Mouse (Mus musculus): ENCODE data around the gene Apmap.

The Apmap gene

GRCm38 (mm10) chr2:150608087-150608799 lies at the start of gene Apmap:
TSS of gene Apmap (minus strand) at chr2:150608567.
- CTCF ChIA-PET, result interaction anchor here in 3 of 4 experiments (0.6 to 1.2 kb wide), 11 partner anchors 49 to 401 kb away, joined by 3 to 18 read pairs (median 3); partner anchors contain the start of gene Acss1 (in 1 of the 3)

GRCm38 (mm10) chr2:150656975-150657768 lies 48.8 kb upstream of the Apmap start:
- ChIA-PET CTCF (interaction anchor here in 2 of 4 experiments (0.6 to 1.6 kb wide), 9 partner anchors 9 to 92 kb away, joined by 3 to 12 read pairs (median 3); partner anchors contain the start of genes Acss1 (in 1 of the 2), Apmap (in 1 of the 2) and Entpd6 (in 1 of the 2)), POLR2A (interaction anchor here (0.5 to 27.4 kb wide), 62 partner anchors 6 to 1983 kb away, joined by 3 to 471 read pairs (median 5); partner anchors contain the start of genes Abhd12 (in 3 of the 4), Acss1 (in 3 of the 4), Apmap (in 2 of the 4) and Entpd6 (in 2 of the 4))

More at GRCm38 (mm10) chr2:150608087-150608799, at the start of gene Apmap:
- POLR2A ChIA-PET, result interaction anchor here in 3 of 4 experiments (0.6 to 1.5 kb wide), 26 partner anchors 17 to 296 kb away, joined by 3 to 53 read pairs (median 3); partner anchors contain the start of genes Acss1 (in 3 of the 3), 3300002I08Rik (in 1 of the 3) and Abhd12 (in 1 of the 3)

- ChIA-PET POLR2A (interaction anchor here (0.5 to 27.4 kb wide), 42 partner anchors 5 to 1985 kb away, joined by 3 to 471 read pairs (median 8); partner anchors contain the start of genes Acss1 (in 3 of the 4), Apmap (in 1 of the 4) and Entpd6 (in 1 of the 4)), CTCF (interaction anchor here (0.6 to 1.5 kb wide), 4 partner anchors 12 to 275 kb away, joined by 3 to 16 read pairs (median 4); partner anchors contain the start of genes Acss1 (in 1 of the 4) and Entpd6 (in 1 of the 4))
Observed at GRCm38 (mm10) chr2:150656112-150656511, 47.7 kb upstream of the Apmap start.

GRCm38 (mm10) chr2:150655290-150655689 lies 46.9 kb upstream of the Apmap start:
- ChIA-PET POLR2A (interaction anchor here in 3 of 4 experiments (1.0 to 27.4 kb wide), 10 partner anchors 4 to 47 kb away, joined by 3 to 471 read pairs (median 56); partner anchors contain the start of genes Acss1 (in 3 of the 3) and Apmap (in 1 of the 3)), CTCF (interaction anchor here in 2 of 4 experiments (0.5 to 0.8 kb wide), 2 partner anchors 94 to 866 kb away, joined by 3 to 5 read pairs; partner anchors contain the start of gene Entpd6 (in 1 of the 2))

- CTCF ChIA-PET, result no interaction called here
Observed at GRCm38 (mm10) chr2:150654814-150655213, 46.4 kb upstream of the Apmap start.

GRCm38 (mm10) chr2:150651366-150651765 lies 43.0 kb upstream of the Apmap start:
- POLR2A ChIA-PET, result interaction anchor here in 3 of 4 experiments (1.0 to 27.4 kb wide), 9 partner anchors 9 to 388 kb away, joined by 3 to 471 read pairs (median 8); partner anchors contain the start of genes Acss1 (in 3 of the 3), Nanp (in 1 of the 3) and Ninl (in 1 of the 3)
- CTCF ChIA-PET, result interaction anchor here in 2 of 4 experiments (0.6 to 1.2 kb wide), 4 partner anchors 10 to 202 kb away, joined by 3 to 5 read pairs (median 4); no protein-coding TSS in a partner anchor

More at GRCm38 (mm10) chr2:150654814-150655213, 46.4 kb upstream of the Apmap start:
- POLR2A ChIA-PET, result interaction anchor here in 3 of 4 experiments (1.0 to 27.4 kb wide), 8 partner anchors 4 to 46 kb away, joined by 3 to 471 read pairs (median 64); partner anchors contain the start of genes Acss1 (in 2 of the 3) and Apmap (in 1 of the 3)

- POLR2A ChIA-PET, result interaction anchor here in 3 of 4 experiments (1.0 to 27.4 kb wide), 14 partner anchors 10 to 389 kb away, joined by 3 to 471 read pairs (median 5); partner anchors contain the start of genes Acss1 (in 3 of the 3), Apmap (in 1 of the 3), Nanp (in 1 of the 3) and Ninl (in 1 of the 3)
Observed at GRCm38 (mm10) chr2:150650511-150651074, 42.2 kb upstream of the Apmap start.

GRCm38 (mm10) chr2:150648300-150648895 lies 40.0 kb upstream of the Apmap start:
- CTCF ChIA-PET, result interaction anchor here in 2 of 4 experiments (0.6 to 1.1 kb wide), 2 partner anchors 26 to 31 kb away, joined by 3 read pairs; no protein-coding TSS in a partner anchor
- POLR2A ChIA-PET, result interaction anchor here (0.7 to 27.4 kb wide), 14 partner anchors 8 to 27 kb away, joined by 3 to 471 read pairs (median 6); partner anchors contain the start of gene Acss1 (in 3 of the 4)

More at GRCm38 (mm10) chr2:150650511-150651074, 42.2 kb upstream of the Apmap start:
- CTCF ChIA-PET, result interaction anchor here in 3 of 4 experiments (0.5 to 1.2 kb wide), 4 partner anchors 10 to 1545 kb away, joined by 3 to 5 read pairs (median 4); no protein-coding TSS in a partner anchor

GRCm38 (mm10) chr2:150647681-150648299 lies 39.4 kb upstream of the Apmap start:
- ChIA-PET CTCF (interaction anchor here in 1 of 4 experiments (1.1 kb wide), 1 partner anchor 27 kb away, joined by 3 read pairs; no protein-coding TSS in a partner anchor), POLR2A (interaction anchor here in 3 of 4 experiments (1.2 to 27.4 kb wide), 10 partner anchors 8 to 26 kb away, joined by 3 to 471 read pairs (median 8); partner anchors contain the start of gene Acss1 (in 3 of the 3))

GRCm38 (mm10) chr2:150646411-150647121 lies 38.2 kb upstream of the Apmap start:
- ChIA-PET POLR2A (interaction anchor here in 2 of 4 experiments (7.6 to 27.4 kb wide), 3 partner anchors 10 to 18 kb away, joined by 80 to 471 read pairs (median 192); partner anchors contain the start of gene Acss1 (in 2 of the 2)), CTCF (no interaction called here)

- CTCF ChIA-PET, result no interaction called here
- POLR2A ChIA-PET, result interaction anchor here (0.5 to 27.4 kb wide), 11 partner anchors 11 to 45 kb away, joined by 3 to 471 read pairs (median 4); partner anchors contain the start of gene Acss1 (in 2 of the 4)
Observed at GRCm38 (mm10) chr2:150645225-150645624, 36.9 kb upstream of the Apmap start.

GRCm38 (mm10) chr2:150643726-150644415 lies 35.5 kb upstream of the Apmap start:
- POLR2A ChIA-PET, result interaction anchor here (0.8 to 27.4 kb wide), 12 partner anchors 9 to 32 kb away, joined by 3 to 471 read pairs (median 6); partner anchors contain the start of gene Acss1 (in 3 of the 4)
- CTCF ChIA-PET, result interaction anchor here in 2 of 4 experiments (0.6 to 1.0 kb wide), 2 partner anchors 118 to 752 kb away, joined by 3 read pairs; no protein-coding TSS in a partner anchor

- CTCF ChIA-PET, result no interaction called here
- POLR2A ChIA-PET, result interaction anchor here in 3 of 4 experiments (0.8 to 27.4 kb wide), 7 partner anchors 9 to 29 kb away, joined by 3 to 471 read pairs (median 9); partner anchors contain the start of gene Acss1 (in 3 of the 3)
Observed at GRCm38 (mm10) chr2:150643166-150643565, 34.8 kb upstream of the Apmap start.

- ChIA-PET POLR2A (interaction anchor here (0.6 to 27.4 kb wide), 17 partner anchors 9 to 997 kb away, joined by 3 to 471 read pairs (median 6); partner anchors contain the start of genes Acss1 (in 3 of the 4) and Apmap (in 1 of the 4)), CTCF (interaction anchor here in 2 of 4 experiments (0.7 to 1.1 kb wide), 4 partner anchors 19 to 80 kb away, joined by 3 to 4 read pairs (median 3); no protein-coding TSS in a partner anchor)
Observed at GRCm38 (mm10) chr2:150638370-150638733, 30.0 kb upstream of the Apmap start.

All from embryonic stem cell, embryonic (primary cell).